Mouse (Mus musculus) liver, embryonic 14.5 days (tissue): ENCODE data around the gene 1700012B07Rik. TPM values are rescaled to one million over a fixed set of nuclear protein-coding genes. Genes with fewer than 3 reads are reported as not detected.

Source experiments
- ATAC-seq: fragments of 200-750 bp; cut with Nextera tagmentation; 2 replicates; pipeline ENCODE4 v1.8.0; 2017; ENCODE audit warnings: moderate number of reproducible peaks, mild to moderate bottlenecking, moderate library complexity; ENCODE audit not compliant: insufficient read depth
- DNase-seq, 3 experiments: peaks; one replicate each; pipeline ENCODE4 v3.0.0-alpha.2; 2012 to 2013; ENCODE audit warnings: low read depth in 3 of 3, low spot score in 3 of 3
- H3K27ac ChIP-seq: fragments of 300-500 bp; sonication (generic); 2 replicates; pipeline ENCODE4 v1.5.1; 2014; ENCODE audit warnings: moderate library complexity, mild to moderate bottlenecking, control low read depth, inconsistent platforms
- H3K27me3 ChIP-seq: fragments of 300-500 bp; sonication (generic); 2 replicates; pipeline ENCODE4 v1.6.1; 2014; ENCODE audit warnings: mild to moderate bottlenecking, low read length, moderate library complexity; ENCODE audit not compliant: control insufficient read depth, insufficient read depth
- H3K36me3 ChIP-seq: fragments of 300-500 bp; sonication (generic); replicated peaks from 2 replicates; pipeline ENCODE4 v1.6.1; 2014; ENCODE audit warnings: low read depth; ENCODE audit not compliant: control insufficient read depth, insufficient read depth
- H3K4me1 ChIP-seq, 2 experiments: fragments of 200-500 bp in 1 of 2; fragments of 300-500 bp in 1 of 2; sonication (generic) in 1 of 2; replicated peaks; 2 replicates each; pipeline ENCODE4 v1.6.1; 2012 to 2014; ENCODE audit warnings: antibody characterized with exemption in 1 of 2, inconsistent platforms in 1 of 2, low read length in 1 of 2; ENCODE audit not compliant: control insufficient read depth in 2 of 2, insufficient read depth in 2 of 2
- H3K4me2 ChIP-seq: fragments of 300-500 bp; sonication (generic); 2 replicates; pipeline ENCODE4 v1.6.1; 2014; ENCODE audit warnings: low read depth, mild to moderate bottlenecking, control low read depth, moderate library complexity
- H3K4me3 ChIP-seq, 2 experiments: fragments of 200-500 bp in 1 of 2; fragments of 300-500 bp in 1 of 2; sonication (generic) in 1 of 2; 2 replicates each; pipeline ENCODE4 v1.5.1; 2012 to 2014; ENCODE audit warnings: low read depth in 2 of 2, low read length in 2 of 2, mild to moderate bottlenecking in 2 of 2, control low read depth in 1 of 2, inconsistent platforms in 1 of 2, moderate library complexity in 1 of 2; ENCODE audit not compliant: insufficient read depth in 1 of 2
- H3K9ac ChIP-seq: fragments of 300-500 bp; sonication (generic); replicated peaks from 2 replicates; pipeline ENCODE4 v1.6.1; 2014; ENCODE audit warnings: mild to moderate bottlenecking, control low read depth, moderate library complexity
- H3K9me3 ChIP-seq: fragments of 300-500 bp; sonication (generic); 2 replicates; pipeline ENCODE4 v1.6.1; 2016; ENCODE audit warnings: low read length, mixed read lengths; ENCODE audit not compliant: control insufficient read depth
- CTCF ChIP-seq: IDR thresholded peaks from 2 replicates; pipeline ENCODE4 v1.5.1; 2016; ENCODE audit warnings: antibody characterized with exemption, low read depth, control low read depth
- EP300 ChIP-seq: IDR thresholded peaks from 2 replicates; pipeline ENCODE4 v1.6.1; 2016; ENCODE audit warnings: antibody characterized with exemption, low read depth
- WGBS: fragments of 180-500 bp; shearing (Covaris S2); extraction: QIAGEN DNeasy Blood & Tissue Kit; methylation state at CpG from one replicate; pipeline ENCODE4 v1.1.7; 2014; ENCODE audit not compliant: insufficient replicate concordance; 5-methylcytosine and 5-hydroxymethylcytosine counted together
- polyA plus RNA-seq, 2 experiments: library from polyadenylated mRNA; depleted of rRNA in 1 of 2; stranded (reverse) in 1 of 2; unstranded in 1 of 2; fragments of >200 nt; fragmentation: Nextera tagmentation in 1 of 2; extraction: Ambion mirVana in 1 of 2; gene quantifications; 2 replicates each; pipeline versions ENCODE4 v1.2.1 to v1.2.3; 2012 to 2014

Gene 1700012B07Rik
- 0.04 and 0.05 TPM in 2 replicates for polyA plus RNA-seq (2012; rRNA removed)
- polyA plus RNA-seq (2014; fragmentation: Nextera tagmentation; extraction: Ambion mirVana), result not detected in 2 replicates

DNA sequence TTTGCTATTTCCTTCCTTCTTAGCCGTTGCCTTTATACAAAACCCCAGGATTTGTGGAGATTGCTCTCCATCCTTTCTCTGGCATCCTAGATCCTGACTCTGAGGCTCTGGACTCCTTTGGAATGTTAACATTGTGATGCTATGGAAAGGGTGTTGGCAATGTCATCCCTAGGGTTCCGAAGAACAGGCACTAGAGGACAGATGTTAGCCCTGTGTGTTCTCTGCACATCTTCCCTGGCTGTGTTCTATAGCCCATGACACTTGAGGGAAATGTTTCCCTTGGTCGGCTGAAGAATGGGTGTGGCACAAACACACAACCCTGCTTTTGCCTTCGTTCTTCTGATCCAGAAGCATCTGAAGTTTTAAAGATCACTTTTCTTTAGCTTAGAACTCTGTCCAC, at the start of gene 1700012B07Rik:
Gene 1700012B07Rik, minus strand, starts transcription at position 101 of the 400 bp plus-strand sequence.
- no peaks in the 10 kb centered on the region for H3K4me1 ChIP-seq
- H3K9ac ChIP-seq, result no peak within 1 kb of the TSS
- H3K4me2 ChIP-seq, result no peak within 1 kb of the TSS
- no peak for TF ChIP-seq CTCF
- no peak for TF ChIP-seq EP300
- ATAC-seq (no peak), DNase-seq (no peak)
- no peaks in the 10 kb centered on the region for H3K27me3 ChIP-seq
- no peaks in the 10 kb centered on the region for H3K36me3 ChIP-seq
- no peak within 1 kb of the TSS for H3K4me3 ChIP-seq
- no peak within 1 kb of the TSS for H3K27ac ChIP-seq
- 57% methylated on average over 4 of the region's 4 CpGs for WGBS
- no peaks in the 10 kb centered on the region for H3K9me3 ChIP-seq

DNA sequence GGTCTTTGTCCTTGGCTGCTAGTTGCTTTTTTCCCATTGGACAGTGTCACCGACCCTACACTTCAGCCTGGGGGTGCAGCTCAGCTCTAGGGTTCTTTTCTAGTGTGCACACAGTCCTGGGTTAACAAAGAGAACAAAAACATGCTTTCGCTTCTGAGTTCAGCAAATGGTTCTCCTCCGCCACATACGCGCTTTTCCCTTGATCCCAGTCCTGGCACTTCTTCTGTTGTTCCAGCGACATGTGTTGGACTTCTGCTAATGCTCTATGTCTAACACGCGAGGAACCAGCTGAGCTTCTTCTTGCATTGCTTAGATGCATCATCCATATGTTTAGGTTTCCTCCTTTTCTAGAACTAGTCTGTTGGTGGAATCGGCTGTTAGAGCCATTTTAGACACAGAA, 48.9 kb upstream of the 1700012B07Rik start:
- Histone ChIP-seq H3K9ac (no peak overlapping the region), H3K9me3 (no peaks in the 10 kb centered on the region), H3K4me1 (peaks cover 0 to 6% of the 10 kb centered on the region in 2 experiments; a peak in 1 of 4 replicates), H3K27me3 (no peaks in the 10 kb centered on the region), H3K4me3 (no peak overlapping the region), H3K4me2 (no peak overlapping the region), H3K36me3 (no peaks in the 10 kb centered on the region), H3K27ac (no peak overlapping the region)
- 79% methylated on average over 9 of the region's 9 CpGs for WGBS
- TF ChIP-seq EP300 (no peak), CTCF (no peak)
- ATAC-seq (no peak), DNase-seq (no peak)

DNA sequence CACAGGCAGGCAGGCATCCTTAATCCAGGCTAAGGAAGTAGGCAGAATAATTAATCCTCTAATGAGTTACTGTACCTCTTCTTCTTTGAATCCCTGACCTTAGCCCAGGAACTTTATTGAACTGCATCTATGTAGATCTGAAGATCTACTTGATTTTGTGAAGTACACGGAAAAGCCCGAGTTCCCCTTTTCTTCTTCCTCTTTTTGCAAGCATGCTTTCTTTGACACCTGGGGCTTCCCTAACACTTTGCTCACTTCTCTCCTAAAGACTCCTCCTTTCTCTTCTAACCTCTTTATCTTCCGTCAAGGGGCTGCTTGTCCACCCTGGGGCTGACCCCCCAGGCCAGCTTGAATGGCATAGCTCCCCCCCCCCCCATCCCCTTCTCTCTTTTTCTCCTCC, 48.0 kb upstream of the 1700012B07Rik start:
- H3K36me3 ChIP-seq, result no peaks in the 10 kb centered on the region
- no peak overlapping the region for H3K9ac ChIP-seq
- WGBS, result 18% methylated on average over 3 of the region's 3 CpGs
- H3K4me2 ChIP-seq, result no peak overlapping the region
- no peaks in the 10 kb centered on the region for H3K27me3 ChIP-seq
- TF ChIP-seq CTCF (no peak), EP300 (no peak)
- H3K9me3 ChIP-seq, result no peaks in the 10 kb centered on the region
- peaks cover 0 to 6% of the 10 kb centered on the region in 2 experiments; a peak in 1 of 4 replicates for H3K4me1 ChIP-seq
- ATAC-seq, result no peak
- no peak overlapping the region for H3K4me3 ChIP-seq
- no peak overlapping the region for H3K27ac ChIP-seq
- DNase-seq, result no peak

DNA sequence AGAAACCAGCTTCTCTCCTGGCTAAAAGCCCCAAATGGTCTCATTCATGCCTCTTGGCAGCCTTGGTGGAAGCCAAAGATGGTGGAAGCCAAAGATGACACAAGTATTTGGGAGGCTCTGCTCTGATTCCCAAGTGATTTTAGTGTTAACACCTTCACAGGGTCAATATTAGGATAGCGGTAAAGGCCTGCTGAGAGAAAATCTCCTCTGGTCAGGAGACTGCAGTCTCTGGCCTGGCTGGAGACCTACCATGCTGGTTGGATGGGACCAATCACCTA, 47.6 kb upstream of the 1700012B07Rik start:
- no peak for ATAC-seq
- TF ChIP-seq CTCF (no peak), EP300 (no peak)

DNA sequence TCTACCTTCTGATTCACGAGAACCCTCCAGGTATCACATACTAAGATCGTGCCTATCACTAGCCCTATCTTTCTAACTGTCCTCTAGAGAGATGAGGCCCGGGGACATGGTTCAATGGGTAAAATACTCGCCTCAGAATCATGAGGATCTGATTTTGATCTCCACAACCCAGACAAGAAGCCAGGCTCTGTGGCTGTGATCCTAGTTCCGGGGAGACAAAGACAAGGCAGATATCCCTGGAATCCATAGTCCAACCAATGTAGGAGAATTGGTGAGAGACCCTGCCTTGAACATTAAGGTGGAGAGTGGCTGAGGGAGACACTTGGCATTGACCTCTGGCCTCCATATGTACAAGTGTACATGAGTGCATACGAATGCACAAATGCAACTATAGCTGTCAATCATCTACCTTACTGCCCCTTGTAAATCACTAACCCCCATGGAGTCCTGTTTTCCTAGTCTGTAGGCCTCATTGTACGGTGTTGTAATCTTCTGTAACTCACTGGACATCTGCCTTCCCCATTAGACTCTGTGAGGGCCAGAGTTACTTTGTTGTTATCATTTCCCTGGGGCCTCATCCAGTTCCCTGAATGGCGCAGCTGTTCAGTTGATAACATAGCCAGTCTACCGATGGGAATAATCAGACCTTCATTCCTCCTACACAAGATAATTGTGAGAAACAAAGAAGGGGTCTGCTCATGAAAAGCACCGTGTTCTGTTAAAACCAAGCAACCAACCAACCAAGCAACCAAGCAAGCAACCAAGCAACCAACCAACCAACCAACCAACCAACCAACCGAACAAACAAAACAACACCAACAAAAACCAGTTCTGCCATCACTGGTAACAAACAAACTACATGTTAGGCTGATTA, 47.0 kb upstream of the 1700012B07Rik start:
- H3K4me1 ChIP-seq, result peaks cover 0 to 6% of the 10 kb centered on the region in 2 experiments; a peak in 1 of 4 replicates
- DNase-seq, result no peak
- H3K27ac ChIP-seq, result no peak overlapping the region
- H3K9me3 ChIP-seq, result no peaks in the 10 kb centered on the region
- WGBS, result 43% methylated on average over 11 of the region's 11 CpGs
- H3K36me3 ChIP-seq, result no peaks in the 10 kb centered on the region
- no peak overlapping the region for H3K4me3 ChIP-seq
- ATAC-seq, result 0 out of 2 replicates have a peak, but pooled peaks have one; percentile 31
- TF ChIP-seq EP300 (no peak), CTCF (no peak)
- H3K27me3 ChIP-seq, result no peaks in the 10 kb centered on the region
- no peak overlapping the region for H3K4me2 ChIP-seq
- H3K9ac ChIP-seq, result no peak overlapping the region

More for the DNA sequence above, 47.6 kb upstream of the 1700012B07Rik start:
- H3K27ac ChIP-seq, result no peak overlapping the region
- H3K4me3 ChIP-seq, result no peak overlapping the region
- 86% methylated on average over 1 of the region's 1 CpGs for WGBS
- no peak overlapping the region for H3K4me2 ChIP-seq
- H3K9me3 ChIP-seq, result no peaks in the 10 kb centered on the region
- H3K36me3 ChIP-seq, result no peaks in the 10 kb centered on the region
- no peak for DNase-seq
- H3K9ac ChIP-seq, result no peak overlapping the region
- no peaks in the 10 kb centered on the region for H3K27me3 ChIP-seq
- peaks cover 0 to 6% of the 10 kb centered on the region in 2 experiments; a peak in 1 of 4 replicates for H3K4me1 ChIP-seq
